Mouse (Mus musculus) kidney, adult 2 months (tissue): ENCODE results near the gene Ccpg1os. TPM values are rescaled to one million over a fixed set of nuclear protein-coding genes. Genes with fewer than 3 reads are reported as not detected.

Source experiments
- DNase-seq: peaks from one replicate; pipeline ENCODE4 v3.0.0; 2021
- H3K27ac ChIP-seq: fragments of 200-500 bp; 2 replicates; pipeline ENCODE4 v1.5.1; 2012; ENCODE audit warnings: low read depth, low read length, control low read depth, inconsistent platforms; ENCODE audit not compliant: insufficient read depth
- H3K27me3 ChIP-seq: fragments of 200-500 bp; replicated peaks from 2 replicates; pipeline ENCODE4 v1.6.1; 2012; ENCODE audit warnings: mild to moderate bottlenecking, moderate library complexity, low read length, inconsistent platforms; ENCODE audit not compliant: control insufficient read depth, insufficient read depth
- H3K36me3 ChIP-seq: fragments of 200-500 bp; 2 replicates; pipeline ENCODE4 v1.6.1; 2012; ENCODE audit warnings: mild to moderate bottlenecking, moderate library complexity, low read length, inconsistent platforms; ENCODE audit not compliant: control insufficient read depth, insufficient read depth
- H3K4me1 ChIP-seq: fragments of 200-500 bp; 2 replicates; pipeline ENCODE4 v1.6.1; 2011; ENCODE audit warnings: low read length; ENCODE audit not compliant: control insufficient read depth, insufficient read depth
- H3K4me3 ChIP-seq: fragments of 200-500 bp; 2 replicates; pipeline ENCODE4 v1.5.1; 2011; ENCODE audit warnings: mild to moderate bottlenecking, low read depth, low read length, control low read depth; ENCODE audit not compliant: insufficient read depth
- CTCF ChIP-seq: fragments of 200-500 bp; conservative IDR thresholded peaks from 2 replicates; pipeline ENCODE4 v1.5.1; 2011; ENCODE audit warnings: low read depth, mild to moderate bottlenecking, control low read depth, low read length, moderate library complexity, mixed read lengths; ENCODE audit not compliant: insufficient read depth, insufficient read length
- POLR2A ChIP-seq: fragments of 200-500 bp; IDR thresholded peaks from one replicate; pipeline ENCODE4 v1.6.1; 2011; ENCODE audit warnings: low read depth, low read length, control low read depth
- WGBS: fragments of 180-500 bp; shearing (Covaris S2); methylation state at CpG from one replicate; pipeline ENCODE4 v1.1.7; 2018; 5-methylcytosine and 5-hydroxymethylcytosine counted together
- polyA plus RNA-seq: library from polyadenylated mRNA; depleted of rRNA; stranded (reverse); fragments of >200 nt; gene quantifications from 2 replicates; pipeline ENCODE4 v1.2.3, GENCODE M21; 2012

Ccpg1os gene
- polyA plus RNA-seq, 1 experiment: 34.8 TPM

DNA sequence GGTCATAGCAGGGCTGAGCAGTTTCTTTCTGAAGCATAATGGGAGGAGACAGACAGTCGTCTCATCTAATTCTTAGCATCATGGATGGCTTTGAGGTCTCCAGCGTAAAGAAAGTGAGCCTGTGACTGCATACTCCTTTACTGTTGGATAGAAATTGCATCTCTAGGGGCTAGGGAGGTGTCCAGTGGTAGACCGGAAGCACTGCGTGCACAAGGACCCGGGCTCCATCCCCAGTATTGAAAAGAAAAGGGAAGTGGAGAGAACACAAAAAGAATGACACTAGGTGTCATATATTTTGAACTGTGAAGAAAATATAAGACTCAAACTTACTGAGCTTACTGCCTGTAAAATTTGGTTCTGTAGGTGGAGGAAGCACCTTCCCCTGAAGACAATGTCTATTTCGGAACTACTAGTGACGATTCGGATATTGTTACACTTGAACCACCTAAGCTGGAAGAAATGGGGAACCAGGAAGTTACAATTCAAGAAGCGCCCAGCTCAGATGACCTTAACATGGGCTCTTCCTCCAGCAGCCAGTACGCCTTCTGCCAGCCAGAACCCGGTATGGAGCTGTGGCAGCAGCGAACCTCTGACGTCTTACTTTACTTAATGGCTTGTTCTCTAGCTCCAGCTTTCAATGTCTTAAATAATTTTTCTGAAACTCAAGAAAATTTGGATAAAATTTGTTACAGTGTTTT lies 16.3 kb upstream of the Ccpg1os start:
- H3K4me1 ChIP-seq: no peaks in the 10 kb centered on the region
- TF ChIP-seq CTCF: no peak
- TF ChIP-seq POLR2A: no peak
- 86% methylated on average over 13 of the region's 13 CpGs for WGBS
- DNase-seq: no peak
- no peak overlapping the region for H3K4me3 ChIP-seq
- H3K36me3 ChIP-seq: peaks cover 2% of the 10 kb centered on the region
- H3K27ac ChIP-seq: no peak overlapping the region
- no peaks in the 10 kb centered on the region for H3K27me3 ChIP-seq

DNA sequence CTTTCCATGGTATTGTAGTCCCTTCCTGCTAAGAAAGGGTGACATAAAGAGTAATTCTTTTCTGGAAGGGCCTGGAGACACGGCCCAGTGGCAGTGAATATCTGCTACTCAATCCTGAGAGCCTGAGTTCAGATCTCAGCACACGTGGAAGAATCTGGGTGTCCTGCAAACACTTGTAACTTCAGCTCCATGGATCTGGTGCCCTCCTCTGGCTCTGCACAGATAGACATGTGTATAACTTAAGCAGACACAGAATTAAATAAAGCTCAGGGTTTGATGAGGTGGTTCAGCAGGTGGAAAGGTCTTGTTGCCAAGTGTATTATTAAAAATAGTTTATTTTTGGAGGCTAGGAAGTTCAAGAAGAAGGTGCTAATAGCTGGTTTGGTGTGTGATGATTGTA lies 15.3 kb upstream of the Ccpg1os start:
- 63% methylated on average over 2 of the region's 2 CpGs for WGBS

DNA sequence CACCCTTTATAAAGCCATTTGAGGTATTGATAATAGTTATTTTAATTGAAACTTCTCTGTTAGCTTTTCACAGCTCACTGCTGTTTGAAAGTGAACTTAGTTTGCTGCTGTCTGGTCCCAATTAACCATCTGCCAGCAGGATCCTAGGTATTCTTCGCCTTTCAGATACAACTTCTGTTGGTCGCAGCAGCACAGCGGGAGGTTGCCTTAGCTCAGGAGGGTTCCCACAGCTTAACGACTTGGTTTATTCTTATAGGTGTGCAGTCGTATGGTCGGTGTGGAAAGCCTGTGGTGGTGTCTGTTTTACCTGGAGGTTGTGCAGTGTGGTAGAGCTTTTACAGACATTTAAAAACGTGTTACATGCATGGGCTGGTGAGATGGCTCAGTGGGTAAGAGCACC lies 11.6 kb upstream of the Ccpg1os start:
- TF ChIP-seq CTCF (no peak), POLR2A (no peak)
- no peaks in the 10 kb centered on the region; the same call in 1 of the 2 replicates for H3K36me3 ChIP-seq
- no peaks in the 10 kb centered on the region for H3K27me3 ChIP-seq
- no peak for DNase-seq
- no peak overlapping the region for H3K4me3 ChIP-seq
- no peaks in the 10 kb centered on the region for H3K4me1 ChIP-seq
- no peak overlapping the region for H3K27ac ChIP-seq
- WGBS: 80% methylated on average over 7 of the region's 7 CpGs

More for the DNA sequence above, 15.3 kb upstream of the Ccpg1os start:
- no peak overlapping the region for H3K4me3 ChIP-seq
- H3K27me3 ChIP-seq: no peaks in the 10 kb centered on the region
- TF ChIP-seq CTCF (0 out of 2 replicates have a peak, but pooled peaks have one; percentile 17), POLR2A (no peak)
- H3K36me3 ChIP-seq: no peaks in the 10 kb centered on the region; the same call in none of the 2 replicates
- no peak for DNase-seq
- H3K27ac ChIP-seq: no peak overlapping the region
- no peaks in the 10 kb centered on the region for H3K4me1 ChIP-seq

DNA sequence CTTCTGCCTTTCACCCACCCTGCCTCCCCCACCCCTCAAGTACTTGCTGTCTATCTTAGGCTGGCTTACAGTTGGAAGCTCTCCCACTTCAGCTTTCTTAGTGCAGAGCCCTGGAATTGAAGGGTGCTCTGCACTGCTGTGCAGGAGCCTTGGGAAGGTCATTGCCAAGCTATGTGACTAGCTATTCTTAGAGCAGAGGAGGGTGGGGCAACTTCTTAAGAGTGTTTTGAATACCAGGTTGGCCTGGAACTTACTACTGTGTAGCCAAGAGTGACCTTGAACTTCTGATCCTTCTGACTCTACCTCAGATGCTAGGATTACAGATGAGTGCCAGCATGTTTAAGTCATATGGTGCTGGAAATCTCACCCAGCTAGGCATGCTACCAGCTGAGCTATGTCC lies 11.0 kb upstream of the Ccpg1os start:
- Histone ChIP-seq H3K27ac (no peak overlapping the region), H3K36me3 (no peaks in the 10 kb centered on the region; the same call in 1 of the 2 replicates), H3K4me3 (no peak overlapping the region), H3K27me3 (no peaks in the 10 kb centered on the region), H3K4me1 (peaks cover under 1% of the 10 kb centered on the region; the same call in 1 of the 2 replicates)
- TF ChIP-seq CTCF: no peak
- TF ChIP-seq POLR2A: no peak
- DNase-seq: no peak

DNA sequence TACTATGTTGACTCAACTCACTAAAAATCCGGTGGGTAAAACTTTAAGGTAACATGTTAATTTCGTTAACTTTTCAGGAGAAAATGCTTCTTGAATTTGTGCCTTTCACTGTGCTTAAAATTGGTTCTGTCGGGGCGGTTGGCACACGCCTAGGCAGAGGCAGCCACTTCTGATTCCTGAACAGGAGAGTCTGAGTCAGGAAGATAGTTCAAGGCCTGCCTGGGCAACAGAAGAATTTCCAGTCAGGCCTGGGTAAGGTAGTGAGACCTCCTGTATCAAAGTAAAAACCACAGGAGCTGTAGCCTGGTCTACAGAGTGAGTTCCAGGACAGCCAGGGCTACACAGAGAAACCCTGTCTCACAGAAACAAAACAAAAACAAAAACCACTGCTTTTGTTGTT lies 7.4 kb upstream of the Ccpg1os start:
- Histone ChIP-seq H3K4me3 (no peak overlapping the region), H3K4me1 (peaks cover 16% of the 10 kb centered on the region; the same call in 1 of the 2 replicates), H3K36me3 (no peaks in the 10 kb centered on the region), H3K27me3 (no peaks in the 10 kb centered on the region), H3K27ac (no peak overlapping the region)
- TF ChIP-seq CTCF: no peak
- 86% methylated on average over 5 of the region's 5 CpGs for WGBS
- no peak for DNase-seq

DNA sequence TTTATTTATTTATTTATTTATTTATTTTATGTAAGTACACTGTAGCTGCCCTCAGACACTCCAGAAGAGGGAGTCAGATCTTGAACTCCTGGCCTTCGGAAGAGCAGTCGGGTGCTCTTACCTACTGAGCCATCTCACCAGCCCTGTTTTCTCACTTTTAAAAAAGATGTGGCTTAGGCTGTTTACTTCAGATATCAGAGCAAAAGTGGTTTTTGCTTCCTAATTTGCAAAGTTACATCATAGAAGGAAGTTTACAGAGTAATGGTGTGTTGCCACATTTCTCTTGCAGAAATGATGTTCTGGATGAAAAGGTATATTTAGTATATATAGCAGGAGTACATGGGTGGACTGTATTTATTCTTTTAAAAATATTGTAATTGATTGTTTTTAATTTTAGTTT lies 6.2 kb upstream of the Ccpg1os start:
- DNase-seq: no peak
- H3K36me3 ChIP-seq: no peaks in the 10 kb centered on the region
- TF ChIP-seq CTCF (no peak), POLR2A (no peak)
- H3K4me3 ChIP-seq: no peak overlapping the region
- 95% methylated on average over 2 of the region's 2 CpGs for WGBS
- H3K27me3 ChIP-seq: no peaks in the 10 kb centered on the region
- peaks cover 21% of the 10 kb centered on the region; the same call in 1 of the 2 replicates for H3K4me1 ChIP-seq
- no peak overlapping the region for H3K27ac ChIP-seq

DNA sequence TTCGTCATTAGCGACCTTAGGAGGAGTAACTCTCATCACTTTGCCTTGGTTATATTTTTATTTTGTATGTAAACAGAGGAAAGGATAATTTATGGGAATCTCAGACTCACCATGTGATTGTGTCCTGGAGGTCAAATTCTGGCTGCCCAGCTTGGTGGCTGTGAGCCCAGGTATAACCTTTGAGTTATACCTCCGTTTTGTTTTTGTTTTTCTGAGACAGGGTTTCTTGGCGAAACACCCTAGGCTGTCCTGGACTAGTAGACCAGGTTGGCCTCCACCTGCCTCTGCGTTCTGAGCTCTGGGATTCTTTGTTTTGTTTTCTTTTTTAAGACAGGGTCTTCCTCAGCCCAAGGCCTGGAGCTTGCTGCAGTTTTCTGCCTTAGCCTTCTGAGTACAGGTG lies 3.5 kb upstream of the Ccpg1os start:
- DNase-seq: peak; percentile 67

More for the DNA sequence above, 3.5 kb upstream of the Ccpg1os start:
- H3K4me1 ChIP-seq: peaks cover 21% of the 10 kb centered on the region; the same call in 1 of the 2 replicates
- no peak overlapping the region for H3K27ac ChIP-seq
- TF ChIP-seq CTCF (no peak), POLR2A (no peak)
- WGBS: 46% methylated on average over 5 of the region's 5 CpGs
- H3K4me3 ChIP-seq: no peak overlapping the region
- no peaks in the 10 kb centered on the region for H3K27me3 ChIP-seq
- H3K36me3 ChIP-seq: no peaks in the 10 kb centered on the region
